Mouse (Mus musculus) kidney, postnatal 0 days (tissue): ENCODE data around the gene Ist1. TPM values are rescaled to one million over a fixed set of nuclear protein-coding genes. Genes with fewer than 3 reads are reported as not detected.

Experiments used
- ATAC-seq: fragments of 200-750 bp; cut with Nextera tagmentation; replicated peaks from 2 replicates; pipeline ENCODE4 v1.8.0; 2017; ENCODE audit warnings: low read depth, moderate number of reproducible peaks, moderate TSS enrichment, moderate library complexity; ENCODE audit not compliant: low FRiP score
- DNase-seq: peaks from one replicate; pipeline ENCODE4 v3.0.0-alpha.2; 2016; ENCODE audit warnings: low spot score
- H3K27ac ChIP-seq: fragments of 300-500 bp; sonication (generic); 2 replicates; pipeline ENCODE4 v1.5.1; 2014; ENCODE audit warnings: mild to moderate bottlenecking
- H3K27me3 ChIP-seq: fragments of 300-500 bp; sonication (generic); 2 replicates; pipeline ENCODE4 v1.6.1; 2014; ENCODE audit warnings: low read length, mixed read lengths; ENCODE audit not compliant: insufficient read depth
- H3K36me3 ChIP-seq: fragments of 300-500 bp; sonication (generic); 2 replicates; pipeline ENCODE4 v1.6.1; 2014; ENCODE audit warnings: low read length, mixed read lengths; ENCODE audit not compliant: insufficient read depth
- H3K4me1 ChIP-seq: fragments of 300-500 bp; sonication (generic); replicated peaks from 2 replicates; pipeline ENCODE4 v1.6.1; 2014; ENCODE audit warnings: antibody characterized with exemption, low read length, mixed read lengths; ENCODE audit not compliant: insufficient read depth
- H3K4me2 ChIP-seq: fragments of 300-500 bp; sonication (generic); 2 replicates; pipeline ENCODE4 v1.6.1; 2014; ENCODE audit warnings: mild to moderate bottlenecking, low read length, moderate library complexity, mixed read lengths
- H3K4me3 ChIP-seq: fragments of 300-500 bp; sonication (generic); replicated peaks from 2 replicates; pipeline ENCODE4 v1.5.1; 2014; ENCODE audit warnings: low read depth, low read length
- H3K9ac ChIP-seq: fragments of 300-500 bp; sonication (generic); 2 replicates; pipeline ENCODE4 v1.6.1; 2014; ENCODE audit warnings: low read depth, low read length
- H3K9me3 ChIP-seq: fragments of 300-500 bp; sonication (generic); replicated peaks from 2 replicates; pipeline ENCODE4 v1.6.1; 2016; ENCODE audit warnings: low read length, inconsistent platforms, mixed read lengths
- CTCF ChIP-seq: IDR thresholded peaks from 2 replicates; pipeline ENCODE4 v1.5.1; 2016; ENCODE audit warnings: antibody characterized with exemption, low read depth, mild to moderate bottlenecking, moderate library complexity
- WGBS: fragments of 180-500 bp; shearing (Covaris S2); extraction: QIAGEN DNeasy Blood & Tissue Kit; methylation state at CpG from one replicate; pipeline ENCODE4 v1.1.7; 2014; 5-methylcytosine and 5-hydroxymethylcytosine counted together
- polyA plus RNA-seq: library from polyadenylated mRNA; unstranded; fragments of >200 nt; fragmentation: Nextera tagmentation; extraction: Ambion mirVana; gene quantifications from 2 replicates; pipeline ENCODE4 v1.2.1, GENCODE M21; 2015

The Ist1 gene
- polyA plus RNA-seq, 1 experiment from 2014 or later, result 123 TPM

GRCm38 (mm10) chr8:109672656-109673055 is 20.4 kb downstream of the Ist1 start:
- H3K36me3 ChIP-seq, result peaks cover 66% of the 10 kb centered on the region
- H3K27me3 ChIP-seq, result no peaks in the 10 kb centered on the region
- no peaks in the 10 kb centered on the region for H3K4me1 ChIP-seq
- DNase-seq (no peak), ATAC-seq (no peak)
- WGBS, result 93% methylated on average over 5 of the region's 5 CpGs
- H3K27ac ChIP-seq, result no peak overlapping the region
- no peak overlapping the region for H3K4me2 ChIP-seq
- no peaks in the 10 kb centered on the region for H3K9me3 ChIP-seq
- no peak for TF ChIP-seq CTCF
- H3K4me3 ChIP-seq, result no peak overlapping the region
- H3K9ac ChIP-seq, result no peak overlapping the region

GRCm38 (mm10) chr8:109666616-109667015 is 26.4 kb downstream of the Ist1 start:
- no peak for TF ChIP-seq CTCF
- Histone ChIP-seq H3K27ac (no peak overlapping the region), H3K4me1 (no peaks in the 10 kb centered on the region), H3K27me3 (no peaks in the 10 kb centered on the region), H3K9ac (no peak overlapping the region), H3K9me3 (no peaks in the 10 kb centered on the region), H3K4me3 (no peak overlapping the region), H3K36me3 (peaks cover 29% of the 10 kb centered on the region), H3K4me2 (no peak overlapping the region)
- ATAC-seq (no peak), DNase-seq (no peak)
- WGBS, result 79% methylated on average over 5 of the region's 5 CpGs

- ATAC-seq, result no peak
Observed at GRCm38 (mm10) chr8:109662328-109662727, 30.7 kb downstream of the Ist1 start.

GRCm38 (mm10) chr8:109656860-109657259 is 36.2 kb downstream of the Ist1 start:
- 94% methylated on average over 3 of the region's 3 CpGs for WGBS
- Histone ChIP-seq H3K27ac (no peak overlapping the region), H3K4me1 (no peaks in the 10 kb centered on the region), H3K9ac (no peak overlapping the region), H3K9me3 (no peaks in the 10 kb centered on the region), H3K4me3 (no peak overlapping the region), H3K36me3 (no peaks in the 10 kb centered on the region), H3K27me3 (no peaks in the 10 kb centered on the region), H3K4me2 (no peak overlapping the region)
- DNase-seq (no peak), ATAC-seq (no peak)
- no peak for TF ChIP-seq CTCF

More at GRCm38 (mm10) chr8:109662328-109662727, 30.7 kb downstream of the Ist1 start:
- Histone ChIP-seq H3K4me1 (no peaks in the 10 kb centered on the region), H3K36me3 (0 out of 2 replicates have a peak, but pooled peaks cover 3% of the 10 kb centered on the region), H3K27ac (no peak overlapping the region), H3K9me3 (no peaks in the 10 kb centered on the region), H3K27me3 (no peaks in the 10 kb centered on the region), H3K4me2 (no peak overlapping the region), H3K4me3 (no peak overlapping the region), H3K9ac (no peak overlapping the region)
- no peak for DNase-seq
- WGBS, result 72% methylated on average over 3 of the region's 3 CpGs
- no peak for TF ChIP-seq CTCF

GRCm38 (mm10) chr8:109650801-109651200 is 42.3 kb downstream of the Ist1 start:
- no peak for ATAC-seq
- no peak overlapping the region for H3K4me3 ChIP-seq
- no peaks in the 10 kb centered on the region for H3K36me3 ChIP-seq
- 79% methylated on average over 10 of the region's 10 CpGs for WGBS
- no peak overlapping the region for H3K27ac ChIP-seq
- H3K4me1 ChIP-seq, result no peaks in the 10 kb centered on the region
- H3K27me3 ChIP-seq, result no peaks in the 10 kb centered on the region
- no peak for DNase-seq
- TF ChIP-seq CTCF, result no peak
- H3K9me3 ChIP-seq, result no peaks in the 10 kb centered on the region
- H3K9ac ChIP-seq, result no peak overlapping the region
- H3K4me2 ChIP-seq, result no peak overlapping the region

- Histone ChIP-seq H3K27ac (no peak overlapping the region), H3K4me1 (no peaks in the 10 kb centered on the region), H3K27me3 (no peaks in the 10 kb centered on the region), H3K9me3 (no peaks in the 10 kb centered on the region), H3K9ac (no peak overlapping the region), H3K4me3 (no peak overlapping the region), H3K4me2 (no peak overlapping the region), H3K36me3 (no peaks in the 10 kb centered on the region)
- DNase-seq, result no peak
- no peak for ATAC-seq
- no peak for TF ChIP-seq CTCF
- 32% methylated on average over 7 of the region's 7 CpGs for WGBS
Observed at GRCm38 (mm10) chr8:109648469-109648868, 44.6 kb downstream of the Ist1 start.

- WGBS, result 51% methylated on average over 11 of the region's 11 CpGs
- no peak overlapping the region for H3K9ac ChIP-seq
- ATAC-seq (no peak), DNase-seq (no peak)
- no peak overlapping the region for H3K27ac ChIP-seq
- H3K4me2 ChIP-seq, result no peak overlapping the region
- H3K9me3 ChIP-seq, result no peaks in the 10 kb centered on the region
- H3K4me3 ChIP-seq, result no peak overlapping the region
- no peaks in the 10 kb centered on the region for H3K4me1 ChIP-seq
- no peak for TF ChIP-seq CTCF
- no peaks in the 10 kb centered on the region for H3K36me3 ChIP-seq
- H3K27me3 ChIP-seq, result no peaks in the 10 kb centered on the region
Observed at GRCm38 (mm10) chr8:109647331-109647730, 45.7 kb downstream of the Ist1 start.
